ENCODE assay signal across 19 mouse cellular contexts in the genomic region with DNA sequence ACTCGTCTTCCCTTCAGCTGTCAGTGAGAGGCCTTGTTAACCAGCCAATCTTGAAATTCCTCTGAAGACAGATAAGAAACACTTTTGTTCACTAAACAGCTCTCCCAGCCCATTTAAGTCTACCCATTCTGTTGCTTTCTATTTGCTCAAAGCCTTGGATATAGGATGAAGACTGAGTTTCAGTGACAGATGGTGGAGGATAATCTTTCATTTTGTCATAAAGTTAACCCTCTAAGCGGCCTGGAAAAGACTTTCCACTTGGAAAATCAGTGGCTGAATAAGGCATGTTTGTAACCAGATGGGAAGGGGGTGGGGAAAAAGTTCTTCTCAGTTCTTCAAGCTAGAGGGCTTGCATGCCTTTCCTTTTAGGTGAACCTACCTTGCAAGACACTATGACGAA. TPM values are rescaled to one million over a fixed set of nuclear protein-coding genes. Genes with fewer than 3 reads are reported as not detected.
A peak's percentile ranks its signal among the peaks of the same experiment; 100 is the strongest.
DNase-seq lines count a peak whose midpoint lies in the region; ATAC-seq and TF ChIP-seq lines count a peak whose summit lies in the region.
"Had no signal": no experiment of that assay in that cellular context is flagged by ENCODE, and none has a peak within 500 bp of the region (broad histone marks: within the 10 kb centered on the region; RNA-seq: fewer than 3 reads in every experiment).

No protein-coding gene starts in this region.

- WGBS in forebrain, embryonic 14.5 days, result 63% methylated on average over 3 of the region's 3 CpGs
- 64% methylated on average over 3 of the region's 3 CpGs for WGBS in forebrain, embryonic 12.5 days
- WGBS in heart, embryonic 12.5 days, result 30% methylated on average over 3 of the region's 3 CpGs
- WGBS in limb, embryonic 14.5 days, result 46% methylated on average over 3 of the region's 3 CpGs
- 72% methylated on average over 3 of the region's 3 CpGs for WGBS in limb, embryonic 10.5 days

- no peak for TF ChIP-seq POLR2A in limb, embryonic 14.5 days (IDR thresholded peaks at IDR 0.05; ENCODE audit: borderline replicate concordance, extremely low read depth, insufficient read depth, insufficient read length)

- H3K4me1 ChIP-seq in forebrain, embryonic 14.5 days (ENCODE audit: control insufficient read depth, insufficient read depth, low read length), result no peaks in the 10 kb centered on the region
- H3K4me1 ChIP-seq in forebrain, embryonic 12.5 days, result no peaks in the 10 kb centered on the region
- H3K4me1 ChIP-seq in heart, embryonic 12.5 days (replicated peaks), result peaks cover 16% of the 10 kb centered on the region
- H3K4me1 ChIP-seq in limb, embryonic 14.5 days (ENCODE audit: control insufficient read depth, insufficient read depth, low read length), result no peaks in the 10 kb centered on the region
- H3K4me1 ChIP-seq in limb, embryonic 10.5 days, result no peaks in the 10 kb centered on the region
- H3K4me1 ChIP-seq: midbrain, embryonic 12.5 days had no signal

- intact Hi-C loops in heart, postnatal 36 days (cut with DNase I), result no loop called here
- intact Hi-C loops in left cerebral cortex, postnatal 10 days (cut with DNase I), result no loop called here

- H3K9ac ChIP-seq in forebrain, embryonic 14.5 days (ENCODE audit: low read length), result no peak overlapping the region
- no peak overlapping the region for H3K9ac ChIP-seq in forebrain, embryonic 12.5 days
- H3K9ac ChIP-seq in heart, embryonic 12.5 days, result no peak overlapping the region
- H3K9ac ChIP-seq in limb, embryonic 14.5 days (ENCODE audit: low read depth, low read length, severe bottlenecking), result no peak overlapping the region
- H3K9ac ChIP-seq: liver, postnatal 0 days; midbrain, embryonic 12.5 days had no signal

- no peaks in the 10 kb centered on the region for H3K36me3 ChIP-seq in forebrain, embryonic 14.5 days (ENCODE audit: control insufficient read depth, insufficient read depth, low read length)
- H3K36me3 ChIP-seq in forebrain, embryonic 12.5 days (replicated peaks), result no peaks in the 10 kb centered on the region
- no peaks in the 10 kb centered on the region for H3K36me3 ChIP-seq in heart, embryonic 12.5 days
- no peaks in the 10 kb centered on the region for H3K36me3 ChIP-seq in limb, embryonic 14.5 days (ENCODE audit: control insufficient read depth, insufficient read depth, low read length)
- no peaks in the 10 kb centered on the region for H3K36me3 ChIP-seq in limb, embryonic 10.5 days
- H3K36me3 ChIP-seq: G1E; midbrain, embryonic 12.5 days had no signal

- H3K9me3 ChIP-seq in forebrain, embryonic 14.5 days (replicated peaks; ENCODE audit: control insufficient read depth, low read length), result no peaks in the 10 kb centered on the region
- no peaks in the 10 kb centered on the region for H3K9me3 ChIP-seq in forebrain, embryonic 12.5 days
- H3K9me3 ChIP-seq in heart, embryonic 12.5 days (replicated peaks), result no peaks in the 10 kb centered on the region
- H3K9me3 ChIP-seq in limb, embryonic 14.5 days (ENCODE audit: control insufficient read depth, low read length), result no peaks in the 10 kb centered on the region
- no peaks in the 10 kb centered on the region for H3K9me3 ChIP-seq in limb, embryonic 10.5 days (replicated peaks)
- H3K9me3 ChIP-seq: G1E; midbrain, embryonic 12.5 days had no signal

- no peak overlapping the region for H3K4me3 ChIP-seq in forebrain, embryonic 14.5 days (ENCODE audit: low read depth, low read length)
- no peak overlapping the region for H3K4me3 ChIP-seq in forebrain, embryonic 12.5 days (replicated peaks)
- H3K4me3 ChIP-seq in heart, embryonic 12.5 days, result no peak overlapping the region
- no peak overlapping the region for H3K4me3 ChIP-seq in limb, embryonic 14.5 days (replicated peaks; ENCODE audit: low read length)
- H3K4me3 ChIP-seq in limb, embryonic 10.5 days, result no peak overlapping the region
- H3K4me3 ChIP-seq: erythroblast, embryonic 14.5 days; midbrain, embryonic 12.5 days had no signal

- H3K27me3 ChIP-seq in forebrain, embryonic 14.5 days (replicated peaks; ENCODE audit: control insufficient read depth, insufficient read depth, low read length), result no peaks in the 10 kb centered on the region
- H3K27me3 ChIP-seq in forebrain, embryonic 12.5 days, result no peaks in the 10 kb centered on the region
- H3K27me3 ChIP-seq in heart, embryonic 12.5 days (replicated peaks), result no peaks in the 10 kb centered on the region
- no peaks in the 10 kb centered on the region for H3K27me3 ChIP-seq in limb, embryonic 14.5 days (ENCODE audit: control insufficient read depth, insufficient read depth, low read length)
- H3K27me3 ChIP-seq in limb, embryonic 10.5 days (ENCODE audit: low read depth, poor library complexity, severe bottlenecking), result no peaks in the 10 kb centered on the region
- H3K27me3 ChIP-seq: midbrain, embryonic 12.5 days had no signal

- H3K4me2 ChIP-seq in forebrain, embryonic 14.5 days (ENCODE audit: low read length), result no peak overlapping the region
- no peak overlapping the region for H3K4me2 ChIP-seq in forebrain, embryonic 12.5 days
- H3K4me2 ChIP-seq in heart, embryonic 12.5 days, result peak overlapping the region; percentile 38
- H3K4me2 ChIP-seq in limb, embryonic 14.5 days (replicated peaks; ENCODE audit: low read depth, low read length, severe bottlenecking), result no peak overlapping the region
- H3K4me2 ChIP-seq: midbrain, embryonic 12.5 days had no signal

- DNase-seq in forebrain, embryonic 14.5 days (ENCODE audit: low spot score), result peak; percentile 39
- DNase-seq in heart, postnatal 36 days, result no peak
- peak; percentile 7 for DNase-seq in limb, embryonic 14.5 days (ENCODE audit: low spot score)
- DNase-seq in limb, embryonic 10.5 days (ENCODE audit: low spot score), result no peak
- DNase-seq in retina, postnatal 1 day, result peak; percentile 78
- no peak for DNase-seq in left cerebral cortex, postnatal 10 days (ENCODE audit: extremely low spot score in 1 of 2, low spot score in 2 of 2)
- DNase-seq: adrenal gland, postnatal 25 days; cerebellum, adult 2 months; gastrocnemius, postnatal 36 days; kidney, adult 11 months; liver, postnatal 0 days; lung, postnatal 10 days; right cerebral cortex, postnatal 4 days; thymus, postnatal 14 days had no signal

- no peak overlapping the region for H3K27ac ChIP-seq in forebrain, embryonic 14.5 days (ENCODE audit: low read depth, low read length)
- H3K27ac ChIP-seq in forebrain, embryonic 12.5 days, result no peak overlapping the region
- H3K27ac ChIP-seq in heart, embryonic 12.5 days (ENCODE audit: poor library complexity, severe bottlenecking), result no peak overlapping the region
- no peak overlapping the region for H3K27ac ChIP-seq in limb, embryonic 14.5 days (replicated peaks; ENCODE audit: low read depth, low read length)
- no peak overlapping the region for H3K27ac ChIP-seq in limb, embryonic 10.5 days
- H3K27ac ChIP-seq: midbrain, embryonic 12.5 days had no signal

- ATAC-seq in forebrain, embryonic 14.5 days, result no peak
- no peak for ATAC-seq in forebrain, embryonic 12.5 days (ENCODE audit: low FRiP score)
- ATAC-seq in heart, embryonic 12.5 days (ENCODE audit: insufficient number of reproducible peaks, low FRiP score), result no peak
- ATAC-seq in limb, embryonic 14.5 days (ENCODE audit: low FRiP score, low read depth), result peak; percentile 63; the same call in 1 of the 2 replicates
- ATAC-seq: liver, postnatal 0 days had no signal

RNA-seq across cellular contexts. Expression of a gene that starts 29.7 kb away (rescaled TPM):
- 161 and 176 TPM in 2 replicates for polyA plus RNA-seq in forebrain, embryonic 14.5 days (2014; fragmentation: Nextera tagmentation; extraction: Ambion mirVana)
- polyA plus RNA-seq in forebrain, embryonic 12.5 days (2016; fragmentation: Nextera tagmentation; extraction: Ambion mirVana), result 150 and 152 TPM in 2 replicates
- 118 and 123 TPM in 2 replicates for polyA plus RNA-seq in heart, embryonic 12.5 days (2016; fragmentation: Nextera tagmentation; extraction: Ambion mirVana)
- total RNA-seq in heart, postnatal 36 days (2021), result 100 to 1,000 TPM; 138 to 142 TPM
- 45.0 and 61.0 TPM in 2 replicates for polyA plus RNA-seq in limb, embryonic 14.5 days (2012; rRNA removed)
- polyA plus RNA-seq in limb, embryonic 14.5 days (2014; fragmentation: Nextera tagmentation; extraction: Ambion mirVana), result 122 and 129 TPM in 2 replicates
- 82.5 and 92.6 TPM in 2 replicates for polyA plus RNA-seq in limb, embryonic 10.5 days (2016; fragmentation: Nextera tagmentation; extraction: Ambion mirVana)
- total RNA-seq in left cerebral cortex, postnatal 10 days (2021), result 100 to 1,000 TPM; 166 to 167 TPM

Comparison
In these comparisons a context has a peak if more than half of its experiments do, and no peak if none do; other contexts are left out.
1. DNase-seq: peak in forebrain, embryonic 14.5 days (single experiment), limb, embryonic 14.5 days (single experiment) and retina, postnatal 1 day (single experiment); none in heart, postnatal 36 days (0 of 2), limb, embryonic 10.5 days (single experiment) and left cerebral cortex, postnatal 10 days (0 of 2).